Mouse (Mus musculus) embryo, embryonic 10.5 days (tissue): ENCODE data around the gene Fhl2.
A peak's percentile ranks its signal among the peaks of the same experiment; 100 is the strongest.
"Not testable (repeated sequence)": the region's sequence is repeated elsewhere in the genome, so short reads cannot be mapped to it uniquely, and the experiment has no call there.

Source experiments
- DNase-seq: peaks from one replicate; pipeline ENCODE4 v3.0.0-alpha.2; 2015; ENCODE audit warnings: low spot score

Gene Fhl2

GRCm38 (mm10) chr1:43150225-43150624, 46.6 kb downstream of the Fhl2 start:
- peak; percentile 14 for DNase-seq

GRCm38 (mm10) chr1:43147474-43147873, 49.3 kb downstream of the Fhl2 start:
- DNase-seq, result no peak

GRCm38 (mm10) chr1:43145388-43145787, 51.4 kb downstream of the Fhl2 start:
- DNase-seq, result no peak

- DNase-seq, result no peak
Observed at GRCm38 (mm10) chr1:43144338-43144906, 52.4 kb downstream of the Fhl2 start.

- DNase-seq, result no peak
Observed at GRCm38 (mm10) chr1:43143791-43144190, 53.0 kb downstream of the Fhl2 start.

GRCm38 (mm10) chr1:43143284-43143683, 53.5 kb downstream of the Fhl2 start:
- DNase-seq, result peak; percentile 8

GRCm38 (mm10) chr1:43142849-43143248, 53.9 kb downstream of the Fhl2 start:
- DNase-seq, result no peak

GRCm38 (mm10) chr1:43141555-43141961, 55.2 kb downstream of the Fhl2 start:
- no peak for DNase-seq

- DNase-seq, result peak; percentile 96
Observed at GRCm38 (mm10) chr1:43139587-43140266, 57.1 kb downstream of the Fhl2 start.

GRCm38 (mm10) chr1:43138268-43138812, 58.4 kb downstream of the Fhl2 start:
- no peak for DNase-seq

- DNase-seq, result no peak
Observed at GRCm38 (mm10) chr1:43137334-43137733, 59.5 kb downstream of the Fhl2 start.

- not testable (repeated sequence) for DNase-seq
Observed at GRCm38 (mm10) chr1:43136488-43137029, 60.2 kb downstream of the Fhl2 start.

- DNase-seq, result no peak
Observed at GRCm38 (mm10) chr1:43131591-43131990, 65.2 kb downstream of the Fhl2 start.

GRCm38 (mm10) chr1:43130219-43130981, 66.4 kb downstream of the Fhl2 start:
- no peak for DNase-seq

- no peak for DNase-seq
Observed at GRCm38 (mm10) chr1:43127820-43128610, 68.8 kb downstream of the Fhl2 start.

- no peak for DNase-seq
Observed at GRCm38 (mm10) chr1:43127196-43127595, 69.6 kb downstream of the Fhl2 start.

- DNase-seq, result no peak
Observed at GRCm38 (mm10) chr1:43124726-43125125, 72.1 kb downstream of the Fhl2 start.

GRCm38 (mm10) chr1:43122616-43123015, 74.2 kb downstream of the Fhl2 start:
- no peak for DNase-seq

GRCm38 (mm10) chr1:43120950-43121349, 75.8 kb downstream of the Fhl2 start:
- DNase-seq, result no peak

- no peak for DNase-seq
Observed at GRCm38 (mm10) chr1:43117435-43117834, 79.3 kb downstream of the Fhl2 start.

- DNase-seq, result peak; percentile 70
Observed at GRCm38 (mm10) chr1:43112882-43113281, 83.9 kb downstream of the Fhl2 start.

GRCm38 (mm10) chr1:43110556-43110955, 86.2 kb downstream of the Fhl2 start:
- DNase-seq, result peak; percentile 69
